Mouse (Mus musculus) adrenal gland, adult 2 months (tissue): ENCODE measurements around the gene Tead3. TPM values are rescaled to one million over a fixed set of nuclear protein-coding genes. Genes with fewer than 3 reads are reported as not detected.
"Not testable (repeated sequence)": the region's sequence is repeated elsewhere in the genome, so short reads cannot be mapped to it uniquely, and the experiment has no call there.

Source experiments
- DNase-seq: peaks from one replicate; pipeline ENCODE4 v3.0.0; 2021
- polyA plus RNA-seq: library from polyadenylated mRNA; depleted of rRNA; stranded (reverse); fragments of >200 nt; gene quantifications from 2 replicates; pipeline ENCODE4 v1.2.3, GENCODE M21; 2012
- total RNA-seq, 2 experiments: library from RNA; stranded (reverse); gene quantifications; 2 replicates each; pipeline ENCODE4 v1.2.3; 2021

The Tead3 gene
- total and polyA plus RNA-seq, 3 experiments = 8.6 to 15.9 (median 12.5) TPM

GRCm38 (mm10) chr17:28331241-28332112, 19.1 kb downstream of the Tead3 start:
- DNase-seq = no peak

GRCm38 (mm10) chr17:28330590-28330989, 20.0 kb downstream of the Tead3 start:
- DNase-seq = not testable (repeated sequence)

- no peak for DNase-seq
Observed at GRCm38 (mm10) chr17:28330232-28330546, 20.4 kb downstream of the Tead3 start.

GRCm38 (mm10) chr17:28329503-28330231, 20.9 kb downstream of the Tead3 start:
- DNase-seq = no peak

GRCm38 (mm10) chr17:28328946-28329345, 21.7 kb downstream of the Tead3 start:
- DNase-seq = no peak

GRCm38 (mm10) chr17:28328366-28328928, 22.2 kb downstream of the Tead3 start, which contains the start of gene Rpl10a:
Gene Rpl10a, plus strand, starts transcription at chr17:28328471.
- peak; percentile 96 for DNase-seq

- peak; percentile 75 for DNase-seq
Observed at GRCm38 (mm10) chr17:28327673-28328325, 22.8 kb downstream of the Tead3 start.

- DNase-seq = no peak
Observed at GRCm38 (mm10) chr17:28326951-28327350, 23.7 kb downstream of the Tead3 start.

- DNase-seq = no peak
Observed at GRCm38 (mm10) chr17:28325751-28326150, 24.9 kb downstream of the Tead3 start.

- not testable (repeated sequence) for DNase-seq
Observed at GRCm38 (mm10) chr17:28324416-28324815, 26.2 kb downstream of the Tead3 start.

- no peak for DNase-seq
Observed at GRCm38 (mm10) chr17:28323786-28324185, 26.8 kb downstream of the Tead3 start.

GRCm38 (mm10) chr17:28321700-28322099, 28.9 kb downstream of the Tead3 start:
- no peak for DNase-seq

- DNase-seq = no peak
Observed at GRCm38 (mm10) chr17:28317725-28318124, 32.9 kb downstream of the Tead3 start.

- DNase-seq = no peak
Observed at GRCm38 (mm10) chr17:28317091-28317490, 33.5 kb downstream of the Tead3 start.

GRCm38 (mm10) chr17:28316476-28316875, 34.1 kb downstream of the Tead3 start:
- no peak for DNase-seq

GRCm38 (mm10) chr17:28315611-28316160, 34.9 kb downstream of the Tead3 start:
- no peak for DNase-seq

GRCm38 (mm10) chr17:28313880-28314225, 36.8 kb downstream of the Tead3 start:
- DNase-seq = no peak

GRCm38 (mm10) chr17:28313212-28313879, 37.3 kb downstream of the Tead3 start, which contains the start of gene Fance:
Gene Fance, plus strand, starts transcription at chr17:28313519.
- DNase-seq = peak; percentile 97

GRCm38 (mm10) chr17:28312232-28313211, 38.1 kb downstream of the Tead3 start:
- DNase-seq = no peak
